Mouse (Mus musculus) cortical plate, adult 2 months (tissue): Measurements from ENCODE around the gene Rnf182.

Source experiments
- CTCF ChIP-seq: fragments of 200-500 bp; IDR thresholded peaks from 2 replicates; pipeline ENCODE4 v1.5.1; 2011; ENCODE audit warnings: mild to moderate bottlenecking, control low read depth, low read length; ENCODE audit not compliant: insufficient read depth; ENCODE audit errors: extremely low read depth
- POLR2A ChIP-seq: fragments of 200-500 bp; IDR thresholded peaks from 2 replicates; pipeline ENCODE4 v1.6.1; 2011; ENCODE audit warnings: mild to moderate bottlenecking, low read length, control low read depth; ENCODE audit not compliant: insufficient read depth; ENCODE audit errors: extremely low read depth

- TF ChIP-seq POLR2A (no peak), CTCF (no peak)
Observed at GRCm38 (mm10) chr13:43691755-43692154, 76.2 kb downstream of the Rnf182 start.
